Mouse (Mus musculus): ENCODE results near the gene Copb1.

Copb1 gene

DNA sequence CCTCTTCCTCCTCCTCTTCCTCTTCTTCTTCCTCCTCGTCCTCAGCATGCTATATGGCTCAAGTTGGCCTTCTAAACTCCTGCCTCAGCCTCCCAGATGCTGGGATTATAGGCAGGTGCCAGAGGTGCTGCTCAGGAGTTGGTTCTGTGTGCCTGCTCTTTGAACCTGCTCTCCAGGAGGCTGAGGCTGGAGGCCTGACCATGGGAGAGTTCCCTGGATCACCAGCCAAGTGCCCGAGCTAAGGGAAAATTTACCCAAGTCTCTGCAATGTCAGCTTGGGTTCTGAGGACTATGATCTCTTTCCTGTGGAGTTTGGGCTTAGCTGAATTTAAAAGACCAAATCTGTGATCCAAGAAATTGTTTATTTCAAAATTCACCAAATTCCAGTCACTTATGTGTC, 85.1 kb downstream of the Copb1 start:
- no peak for DNase-seq (ENCODE audit: low read depth, low spot score)

All from forelimb bud, embryonic 11.5 days (tissue).